Mouse (Mus musculus) induced T-regulatory cell, adult 2 months (primary cell): ENCODE measurements around the gene Fbxw5.
"Not testable (repeated sequence)": the region's sequence is repeated elsewhere in the genome, so short reads cannot be mapped to it uniquely, and the experiment has no call there.

Experiments used
- DNase-seq: peaks from one replicate; pipeline ENCODE4 v3.0.0-alpha.2; 2012; ENCODE audit warnings: low read depth

Fbxw5 gene

DNA sequence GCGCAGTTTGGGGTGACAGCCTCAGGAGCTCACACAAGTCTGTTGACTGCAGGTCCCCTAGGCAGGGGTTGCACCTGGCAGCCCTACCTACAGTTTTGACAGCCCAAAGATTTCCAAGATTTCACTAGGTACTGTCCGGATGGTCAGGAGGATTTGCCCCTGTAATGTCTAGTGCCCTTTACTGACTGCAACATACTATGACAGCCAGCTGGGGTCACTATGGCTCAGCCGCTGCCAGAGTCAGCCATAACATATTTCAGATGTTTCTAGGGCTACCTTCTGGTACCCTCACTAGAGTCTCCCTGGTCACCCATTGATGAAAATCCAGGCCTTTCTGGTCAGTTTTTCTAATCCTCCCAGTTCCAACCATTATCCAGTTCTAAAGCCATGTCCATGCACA is 9.4 kb downstream of the Fbxw5 start:
- DNase-seq = peak; percentile 52

DNA sequence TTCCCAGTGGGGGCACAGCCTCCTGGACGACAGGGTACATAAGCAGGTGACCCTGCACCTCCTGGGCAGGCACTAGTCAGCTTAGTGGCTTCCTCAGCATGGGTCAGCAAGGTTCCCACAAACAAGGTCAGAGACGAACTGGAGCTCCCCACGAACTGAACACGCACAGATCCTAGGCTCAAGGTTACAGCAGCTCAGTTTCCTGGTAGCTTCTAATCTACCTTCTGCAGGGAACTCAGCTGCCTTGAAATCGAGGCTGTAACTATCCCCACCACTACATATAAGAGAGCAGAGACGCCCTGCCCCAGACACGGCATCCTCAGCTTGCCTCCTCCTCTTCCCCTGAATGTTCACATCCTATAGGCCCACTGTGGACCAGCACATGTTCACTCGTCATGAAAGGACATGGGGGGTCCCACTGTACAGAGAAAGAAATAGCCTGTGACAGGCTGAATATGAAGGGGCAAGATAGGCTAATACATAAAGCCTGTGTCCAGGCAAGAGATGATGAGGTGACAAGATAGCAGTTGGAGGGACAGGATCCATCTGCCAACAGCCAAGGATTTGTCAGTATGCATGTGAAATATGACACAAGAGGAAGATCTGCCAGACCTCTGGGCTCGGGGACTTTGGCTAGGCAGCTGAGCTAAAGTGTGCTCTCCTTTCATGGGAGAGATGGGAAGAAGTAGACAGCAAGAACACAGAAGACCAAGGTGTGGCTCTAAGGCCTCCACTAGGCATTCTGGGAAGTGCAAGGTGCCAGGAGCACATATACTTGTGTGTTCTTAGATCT is 26.2 kb downstream of the Fbxw5 start:
- no peak for DNase-seq

DNA sequence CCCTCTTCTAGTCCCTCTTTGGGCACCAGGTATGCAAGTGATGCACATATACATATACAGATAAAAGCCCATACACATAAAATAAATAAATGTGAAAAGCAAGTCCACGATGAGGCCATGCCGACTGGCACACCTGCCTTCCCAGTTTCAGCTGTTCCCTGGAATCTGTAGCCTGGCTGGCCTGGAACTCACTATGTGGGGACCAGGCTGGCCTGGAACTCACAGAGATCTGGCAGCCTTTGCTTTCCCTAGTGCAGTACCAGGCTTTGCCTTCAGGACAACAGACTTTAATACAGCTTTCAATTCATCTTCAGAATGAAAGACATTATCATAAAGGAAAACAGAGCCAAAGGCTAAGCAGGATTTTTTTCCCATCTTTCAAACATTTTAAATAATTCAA is 33.2 kb downstream of the Fbxw5 start:
- no peak for DNase-seq

DNA sequence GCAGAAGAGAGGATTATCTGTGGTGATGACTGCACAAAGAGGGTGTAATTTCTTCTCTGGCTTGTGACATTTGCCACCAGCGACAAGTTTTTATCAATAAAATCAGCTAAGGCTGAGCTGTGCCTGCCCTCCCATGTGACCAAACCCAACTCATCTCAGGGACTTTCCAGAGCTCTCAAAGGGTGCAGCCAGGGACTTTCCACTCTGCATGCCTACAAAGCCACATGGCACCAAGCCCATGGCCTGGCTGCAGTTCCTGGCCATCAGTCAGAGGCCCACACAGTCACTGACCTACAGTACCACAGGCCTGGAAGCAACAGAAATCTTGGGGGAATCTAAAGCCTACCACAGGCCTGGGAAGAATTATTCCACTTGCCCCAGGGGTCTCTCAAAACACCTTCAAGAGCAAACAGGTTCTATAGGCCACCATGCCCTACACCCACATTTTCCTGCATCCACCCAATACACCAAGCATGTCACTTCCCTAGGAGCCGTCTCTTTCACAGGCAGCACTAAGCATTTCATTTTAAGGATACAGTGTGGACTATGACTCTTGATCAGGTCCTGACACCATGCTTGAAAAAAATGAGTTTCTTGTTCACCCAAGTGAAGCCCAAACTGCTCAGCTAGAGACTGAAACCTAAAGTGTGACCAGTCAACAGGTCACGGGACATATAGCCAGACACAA is 33.8 kb downstream of the Fbxw5 start:
- DNase-seq = peak; percentile 94

DNA sequence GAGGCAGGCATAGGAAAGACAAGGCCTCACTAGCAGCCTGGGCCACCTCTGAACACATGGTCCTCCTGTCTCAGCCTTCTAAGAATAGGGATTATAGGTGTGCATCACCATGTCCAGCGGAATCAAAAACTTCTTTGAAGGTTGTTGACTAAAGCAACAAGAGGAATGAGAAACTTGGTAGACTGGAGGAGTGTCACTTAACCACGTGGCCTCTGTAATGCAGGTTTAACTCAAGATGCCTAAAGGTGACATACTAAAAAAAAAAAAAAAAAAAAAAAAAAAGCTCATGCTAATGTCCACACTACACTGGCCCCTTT is 34.3 kb downstream of the Fbxw5 start:
- DNase-seq = no peak

DNA sequence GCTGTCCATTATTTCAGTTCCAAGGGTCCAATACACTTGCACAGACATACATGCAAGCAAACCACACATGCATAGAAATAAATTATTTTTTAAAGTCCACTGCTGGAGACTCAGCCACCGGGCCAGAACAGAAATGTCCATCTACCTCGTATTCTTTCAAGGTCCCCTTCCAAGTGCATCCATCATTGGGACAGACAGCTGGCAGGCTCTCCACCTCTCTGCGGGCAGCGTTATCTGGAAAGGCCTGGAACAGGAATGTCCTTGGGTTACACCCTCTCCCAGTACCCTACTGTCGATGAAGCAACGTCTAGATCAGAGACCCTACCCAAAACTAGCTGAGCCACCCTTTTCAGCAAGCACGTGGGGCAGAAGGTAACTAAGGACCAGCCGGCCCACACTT is 36.0 kb downstream of the Fbxw5 start:
- DNase-seq = no peak

DNA sequence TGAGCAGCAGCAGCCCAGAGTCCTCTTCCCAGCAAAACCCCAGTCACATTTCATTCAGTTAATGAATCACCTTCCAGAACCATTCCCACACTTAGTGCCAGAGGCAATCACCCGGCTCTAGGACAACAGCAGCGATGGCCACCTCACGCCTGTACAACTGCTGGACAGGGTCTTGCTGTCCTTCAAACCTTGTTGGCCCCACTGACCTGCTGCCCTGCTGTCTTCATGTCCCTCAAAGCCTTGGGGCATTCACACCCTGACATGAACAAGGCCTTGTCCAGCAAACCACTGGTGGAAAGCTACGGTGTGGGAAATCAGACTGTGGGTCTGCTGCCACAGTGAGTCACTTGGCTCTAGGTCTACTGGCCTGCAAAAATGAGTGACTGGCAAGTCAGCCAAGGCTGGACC is 40.0 kb downstream of the Fbxw5 start:
- no peak for DNase-seq

DNA sequence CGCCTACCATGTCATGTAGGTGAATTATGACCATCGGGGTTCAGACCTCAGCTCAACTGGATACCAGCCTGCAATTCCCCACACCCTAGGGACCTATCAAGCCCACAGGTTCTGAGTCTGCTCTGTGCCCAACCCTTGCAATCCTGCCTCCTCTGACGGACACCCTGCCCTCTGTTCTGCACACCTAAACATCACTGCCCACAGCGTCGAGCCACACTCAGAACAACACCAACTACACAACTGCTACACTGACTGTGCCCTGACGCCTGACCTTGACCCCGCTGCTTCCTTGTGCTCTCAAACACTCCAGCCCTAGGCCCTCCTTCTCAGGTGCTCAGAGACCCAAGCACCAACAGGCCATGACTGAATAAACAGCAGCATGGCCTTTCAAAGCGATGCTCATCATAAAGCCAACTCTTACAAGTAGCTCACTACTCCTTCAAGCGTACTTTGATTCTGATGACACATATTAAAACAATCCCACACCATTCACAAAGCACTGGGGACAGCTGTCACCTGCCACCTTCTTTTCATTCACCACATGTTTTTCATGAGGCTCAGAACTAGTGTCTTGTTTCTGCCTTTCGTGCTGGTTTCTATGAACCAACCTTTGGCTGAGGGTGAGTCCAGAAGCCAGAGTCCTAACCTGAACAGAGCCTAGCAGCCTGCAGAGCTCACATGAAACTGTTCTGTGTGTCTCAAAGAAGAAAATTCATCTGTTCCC is 41.3 kb downstream of the Fbxw5 start:
- DNase-seq = no peak

DNA sequence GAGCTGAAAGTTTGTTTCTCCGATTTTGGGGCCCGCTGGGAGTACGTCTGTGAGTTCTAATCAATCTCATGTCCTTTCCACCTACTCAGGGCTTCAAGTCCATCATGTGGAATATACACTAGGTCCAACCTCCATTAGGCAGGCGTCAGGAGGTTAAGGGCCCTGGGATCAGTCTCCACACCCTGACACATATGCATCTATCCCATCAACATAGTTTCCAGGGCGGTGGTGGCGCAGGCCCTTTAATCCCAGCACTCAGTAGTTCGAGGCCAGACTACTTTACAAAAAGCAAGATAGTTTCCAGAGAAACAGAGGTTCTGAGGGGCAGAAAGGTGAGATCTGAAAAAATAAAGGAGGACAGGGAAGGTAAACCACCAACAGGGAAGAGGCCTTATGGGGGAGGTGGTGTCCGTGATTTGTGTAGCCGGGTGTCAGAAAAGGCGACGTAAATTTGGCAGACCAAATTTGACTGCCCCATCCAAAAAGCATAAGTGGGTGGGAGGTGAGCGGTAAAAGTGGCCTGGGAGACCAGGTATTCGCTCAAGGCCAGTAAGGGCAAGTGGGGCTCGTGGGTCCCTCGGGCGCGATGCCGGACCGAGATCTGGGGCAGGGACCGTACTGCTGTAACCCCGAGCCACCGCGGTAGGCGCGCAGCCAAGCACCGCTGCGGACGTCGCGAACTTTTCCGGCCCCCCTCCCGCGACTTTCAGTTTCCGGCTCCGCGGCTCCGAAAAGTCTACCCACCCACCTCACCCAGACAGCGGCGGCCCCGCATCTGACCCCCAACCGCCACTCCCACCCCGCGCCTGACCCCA is 45.7 kb downstream of the Fbxw5 start:
- DNase-seq = no peak

DNA sequence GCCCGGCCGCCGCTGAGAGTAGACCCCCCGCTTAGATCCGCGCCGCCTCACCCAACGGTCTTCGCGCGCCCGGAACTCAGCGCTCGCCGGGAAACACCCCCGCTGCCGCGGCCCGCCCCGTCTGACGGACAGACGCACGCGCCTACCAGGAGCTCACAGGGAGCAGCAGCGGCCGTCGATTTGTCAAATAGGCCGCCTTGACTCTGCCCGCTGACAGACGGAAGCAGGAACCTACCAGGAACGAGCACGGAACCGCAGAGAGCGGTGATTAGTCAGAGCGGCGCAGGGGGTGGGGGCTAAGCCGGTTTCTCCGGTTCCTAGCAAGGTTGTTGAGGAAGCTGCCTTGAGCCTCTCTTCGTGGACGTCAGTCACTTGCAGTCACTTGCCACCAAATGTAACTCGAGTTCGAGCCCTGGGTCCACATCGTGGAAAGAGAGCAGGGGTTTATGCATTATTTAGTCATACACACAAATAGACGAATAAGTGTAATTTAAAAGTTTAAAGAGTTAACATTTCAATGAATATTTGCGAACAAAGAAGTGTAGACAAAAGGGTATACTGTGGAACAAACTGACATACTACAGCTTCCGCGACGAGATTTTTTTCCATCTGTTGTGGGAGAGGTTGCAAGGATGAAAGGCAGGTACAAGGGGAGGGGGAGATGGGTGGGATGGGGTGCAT is 46.4 kb downstream of the Fbxw5 start, which contains the start of gene Traf2:
Gene Traf2 (minus strand): TSS at position 130 of the 681 bp plus-strand sequence.
- peak; percentile 99 for DNase-seq

DNA sequence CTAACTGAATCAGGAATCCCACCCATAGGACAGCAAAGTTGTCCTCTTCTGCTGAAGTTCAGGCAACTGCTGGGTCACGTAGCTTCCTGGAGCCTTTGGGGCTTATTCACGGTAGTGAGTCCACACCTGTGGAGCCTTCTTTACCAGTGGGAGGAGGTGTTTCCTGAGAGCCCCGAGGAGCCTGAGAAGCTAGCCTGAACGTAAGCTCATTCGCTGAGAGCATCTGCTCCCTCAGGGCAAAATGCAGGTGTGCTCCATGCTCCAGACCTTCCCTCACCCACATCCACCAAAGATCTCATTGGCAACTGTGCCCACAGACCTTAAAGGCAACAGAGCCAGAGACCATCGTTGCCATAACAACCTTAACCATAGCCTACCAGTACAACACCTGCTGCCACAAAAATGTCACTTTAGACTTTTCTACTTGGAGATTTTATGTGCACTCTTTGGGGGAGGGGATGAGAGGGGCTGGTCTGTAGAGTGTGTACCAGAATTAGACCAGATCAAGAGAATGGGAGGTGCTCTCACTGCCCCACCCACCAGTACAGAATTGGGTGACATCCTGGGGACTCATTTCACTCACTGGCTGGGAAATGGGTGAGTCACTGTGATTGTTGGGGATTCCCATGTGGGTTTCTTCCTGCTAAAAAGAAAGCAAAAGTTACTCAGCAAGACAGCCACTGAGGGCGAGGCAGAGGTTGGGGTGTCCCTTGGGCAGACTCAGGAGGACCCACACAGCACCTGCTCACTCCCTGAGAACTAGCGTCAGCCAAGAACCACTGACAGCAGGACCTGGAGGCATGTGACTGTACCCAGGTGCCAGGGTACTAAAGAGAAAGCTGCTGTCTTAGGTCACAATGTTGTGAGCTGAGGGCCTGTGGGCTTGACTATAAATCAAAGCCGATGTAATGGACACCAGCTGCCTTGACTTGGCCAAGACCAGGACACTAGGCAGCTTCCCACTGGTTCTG is 48.8 kb downstream of the Fbxw5 start:
- DNase-seq = peak; percentile 96

DNA sequence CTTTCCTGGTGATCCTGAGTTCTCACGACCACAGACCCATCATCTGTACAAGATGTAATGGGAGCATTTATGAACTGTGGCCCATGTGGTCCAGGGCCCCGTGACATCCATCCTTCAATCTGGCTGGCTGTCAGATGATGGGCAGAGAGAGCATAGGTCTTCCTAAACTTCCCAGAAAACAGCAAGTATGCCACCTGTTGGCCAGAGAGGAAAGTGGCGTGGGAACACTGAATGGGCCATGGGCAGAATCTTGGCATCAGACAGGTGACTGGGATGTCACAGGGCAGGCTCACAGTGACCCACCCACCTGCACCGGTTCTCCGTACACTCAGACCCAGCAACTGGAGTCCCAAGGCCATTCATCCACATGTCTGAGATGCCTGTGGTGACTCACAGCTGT is 50.6 kb downstream of the Fbxw5 start:
- DNase-seq = peak; percentile 73

DNA sequence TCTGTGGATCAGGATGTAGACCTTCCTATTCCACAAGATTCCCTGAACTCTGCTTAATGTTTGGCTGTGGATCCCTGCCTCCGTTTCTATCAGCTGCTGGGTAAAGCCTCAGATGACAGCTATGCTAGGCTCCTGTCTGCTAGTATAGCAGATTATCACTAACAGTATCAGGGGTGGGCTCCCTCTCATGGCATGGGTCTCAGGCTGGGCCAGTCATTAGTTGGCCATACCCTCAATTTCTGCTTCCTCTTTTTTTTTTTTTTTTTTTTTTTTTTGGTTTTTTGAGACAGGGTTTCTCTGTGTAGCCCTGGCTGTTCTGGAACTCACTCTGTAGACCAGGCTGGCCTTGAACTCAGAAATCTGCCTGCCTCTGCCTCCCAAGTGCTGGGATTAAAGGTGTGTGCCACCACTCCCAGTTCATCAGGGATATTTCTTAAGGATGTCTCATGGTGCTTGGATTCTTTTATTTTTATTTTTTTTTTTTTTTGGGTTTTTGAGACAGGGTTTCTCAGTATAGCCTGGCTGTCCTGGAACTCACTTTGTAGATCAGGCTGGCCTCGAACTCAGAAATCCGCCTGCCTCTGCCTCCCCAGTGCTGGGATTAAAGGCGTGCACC is 52.7 kb downstream of the Fbxw5 start:
- DNase-seq = not testable (repeated sequence)
